25 mouse cellular contexts compared by ENCODE assay signal in the genomic region with DNA sequence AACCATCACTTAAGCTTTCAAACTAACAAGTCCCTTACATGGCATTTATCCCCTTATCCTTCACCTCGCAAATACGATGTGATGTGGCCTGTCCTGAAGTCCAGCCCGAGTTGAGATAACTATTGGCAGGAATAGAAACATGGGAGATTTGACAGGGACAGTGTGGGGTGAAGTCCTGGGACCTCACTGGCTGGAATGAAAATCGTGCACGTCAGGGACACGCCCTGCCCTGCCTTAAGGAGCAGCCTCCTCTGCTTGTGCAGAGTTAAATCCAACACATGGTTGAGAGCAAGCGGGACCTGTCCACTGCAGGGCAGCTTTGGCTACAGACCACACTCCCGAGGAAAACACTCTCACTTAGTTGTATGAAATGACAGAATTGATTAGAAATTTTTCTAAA.
A peak's percentile ranks its signal among the peaks of the same experiment; 100 is the strongest.
DNase-seq lines count a peak whose midpoint lies in the region; ATAC-seq and TF ChIP-seq lines count a peak whose summit lies in the region.
"Had no signal": no experiment of that assay in that cellular context is flagged by ENCODE, and none has a peak within 500 bp of the region (broad histone marks: within the 10 kb centered on the region; RNA-seq: fewer than 3 reads in every experiment).

No protein-coding gene starts in this region.

- WGBS in heart, embryonic 11.5 days (ENCODE audit: insufficient replicate concordance) = 43% methylated on average over 8 of the region's 8 CpGs
- WGBS in hindbrain, embryonic 12.5 days = 71% methylated on average over 8 of the region's 8 CpGs
- WGBS in hindbrain, postnatal 0 days = 67% methylated on average over 8 of the region's 8 CpGs
- 78% methylated on average over 8 of the region's 8 CpGs for WGBS in midbrain, embryonic 10.5 days
- WGBS in midbrain, embryonic 13.5 days = 63% methylated on average over 8 of the region's 8 CpGs

- peaks cover 8% of the 10 kb centered on the region; the same call in 1 of the 2 replicates for H3K27me3 ChIP-seq in heart, embryonic 11.5 days (ENCODE audit: control insufficient read depth, insufficient read depth, low read length)
- peaks cover 5% of the 10 kb centered on the region; the same call in 1 of the 2 replicates for H3K27me3 ChIP-seq in hindbrain, embryonic 12.5 days
- no peaks in the 10 kb centered on the region; the same call in 1 of the 2 replicates for H3K27me3 ChIP-seq in hindbrain, postnatal 0 days (ENCODE audit: insufficient read depth, low read length)
- peaks cover 6% of the 10 kb centered on the region; the same call in 1 of the 2 replicates for H3K27me3 ChIP-seq in midbrain, embryonic 10.5 days (ENCODE audit: low read depth, poor library complexity, severe bottlenecking)
- peaks cover 10% of the 10 kb centered on the region; the same call in 1 of the 2 replicates for H3K27me3 ChIP-seq in midbrain, embryonic 13.5 days
- H3K27me3 ChIP-seq: CH12.LX; forebrain, embryonic 13.5 days had no signal

- no peaks in the 10 kb centered on the region for H3K36me3 ChIP-seq in heart, embryonic 11.5 days (ENCODE audit: control insufficient read depth, insufficient read depth, low read length)
- H3K36me3 ChIP-seq in hindbrain, embryonic 12.5 days = no peaks in the 10 kb centered on the region
- H3K36me3 ChIP-seq in hindbrain, postnatal 0 days (ENCODE audit: insufficient read depth, low read length) = no peaks in the 10 kb centered on the region
- no peaks in the 10 kb centered on the region for H3K36me3 ChIP-seq in midbrain, embryonic 10.5 days
- H3K36me3 ChIP-seq in midbrain, embryonic 13.5 days = no peaks in the 10 kb centered on the region
- H3K36me3 ChIP-seq: embryonic facial prominence, embryonic 12.5 days; embryonic facial prominence, embryonic 15.5 days; G1E; heart, embryonic 13.5 days had no signal

- H3K9ac ChIP-seq in heart, embryonic 11.5 days (ENCODE audit: low read depth, low read length) = no peak overlapping the region
- no peak overlapping the region for H3K9ac ChIP-seq in hindbrain, embryonic 12.5 days
- H3K9ac ChIP-seq in hindbrain, postnatal 0 days (replicated peaks; ENCODE audit: low read length) = no peak overlapping the region
- H3K9ac ChIP-seq in midbrain, embryonic 13.5 days (replicated peaks) = no peak overlapping the region
- H3K9ac ChIP-seq: embryonic facial prominence, embryonic 12.5 days; embryonic facial prominence, embryonic 15.5 days; forebrain, embryonic 13.5 days; heart, embryonic 13.5 days had no signal

- no peaks in the 10 kb centered on the region; the same call in 1 of the 2 replicates for H3K4me1 ChIP-seq in heart, embryonic 11.5 days (ENCODE audit: control insufficient read depth, insufficient read depth, low read length)
- H3K4me1 ChIP-seq in hindbrain, embryonic 12.5 days = peaks cover 47% of the 10 kb centered on the region
- no peaks in the 10 kb centered on the region for H3K4me1 ChIP-seq in hindbrain, postnatal 0 days (ENCODE audit: insufficient read depth, low read length)
- H3K4me1 ChIP-seq in midbrain, embryonic 10.5 days = peaks cover 71% of the 10 kb centered on the region
- H3K4me1 ChIP-seq in midbrain, embryonic 13.5 days (replicated peaks) = peaks cover 35% of the 10 kb centered on the region
- H3K4me1 ChIP-seq: embryonic facial prominence, embryonic 12.5 days had no signal

- ATAC-seq in heart, embryonic 11.5 days (replicated peaks; ENCODE audit: insufficient number of reproducible peaks, low FRiP score, low TSS enrichment) = no peak
- no peak for ATAC-seq in hindbrain, embryonic 12.5 days (ENCODE audit: low FRiP score)
- no peak for ATAC-seq in hindbrain, postnatal 0 days
- ATAC-seq in midbrain, embryonic 13.5 days = no peak
- ATAC-seq: forebrain, embryonic 13.5 days; forebrain, embryonic 16.5 days; intestine, postnatal 0 days; Patski had no signal

- no peak overlapping the region for H3K4me3 ChIP-seq in heart, embryonic 11.5 days (ENCODE audit: low read depth, low read length)
- H3K4me3 ChIP-seq in hindbrain, embryonic 12.5 days = no peak overlapping the region
- no peak overlapping the region for H3K4me3 ChIP-seq in hindbrain, postnatal 0 days (ENCODE audit: low read length)
- no peak overlapping the region for H3K4me3 ChIP-seq in midbrain, embryonic 10.5 days
- no peak overlapping the region for H3K4me3 ChIP-seq in midbrain, embryonic 13.5 days (replicated peaks)
- H3K4me3 ChIP-seq: embryonic facial prominence, embryonic 12.5 days; embryonic facial prominence, embryonic 15.5 days; forebrain, embryonic 13.5 days; heart, embryonic 13.5 days had no signal

- no peak for TF ChIP-seq CTCF in hindbrain, postnatal 0 days (IDR thresholded peaks at IDR 0.05; ENCODE audit: low read depth)

- no peak overlapping the region for H3K27ac ChIP-seq in heart, embryonic 11.5 days (ENCODE audit: low read depth, low read length)
- 0 out of 2 replicates have a peak overlapping the region, but pooled peaks have one; percentile 5 for H3K27ac ChIP-seq in hindbrain, embryonic 12.5 days
- H3K27ac ChIP-seq in hindbrain, postnatal 0 days = no peak overlapping the region
- peak overlapping the region; percentile 87 for H3K27ac ChIP-seq in midbrain, embryonic 10.5 days (replicated peaks)
- no peak overlapping the region for H3K27ac ChIP-seq in midbrain, embryonic 13.5 days
- H3K27ac ChIP-seq: embryonic facial prominence, embryonic 12.5 days; embryonic facial prominence, embryonic 15.5 days; forebrain, embryonic 13.5 days; heart, embryonic 13.5 days had no signal

- no peak overlapping the region for H3K4me2 ChIP-seq in heart, embryonic 11.5 days
- H3K4me2 ChIP-seq in hindbrain, embryonic 12.5 days (replicated peaks) = no peak overlapping the region
- H3K4me2 ChIP-seq in hindbrain, postnatal 0 days (ENCODE audit: low read depth, low read length) = no peak overlapping the region
- no peak overlapping the region for H3K4me2 ChIP-seq in midbrain, embryonic 13.5 days (replicated peaks)
- H3K4me2 ChIP-seq: embryonic facial prominence, embryonic 12.5 days; embryonic facial prominence, embryonic 15.5 days; forebrain, embryonic 13.5 days; heart, embryonic 13.5 days had no signal

- no peaks in the 10 kb centered on the region for H3K9me3 ChIP-seq in heart, embryonic 11.5 days (replicated peaks; ENCODE audit: control insufficient read depth, low read length)
- H3K9me3 ChIP-seq in hindbrain, embryonic 12.5 days (replicated peaks) = no peaks in the 10 kb centered on the region
- no peaks in the 10 kb centered on the region for H3K9me3 ChIP-seq in hindbrain, postnatal 0 days (ENCODE audit: low read length)
- H3K9me3 ChIP-seq in midbrain, embryonic 10.5 days (replicated peaks) = no peaks in the 10 kb centered on the region
- no peaks in the 10 kb centered on the region for H3K9me3 ChIP-seq in midbrain, embryonic 13.5 days
- H3K9me3 ChIP-seq: embryonic facial prominence, embryonic 12.5 days; embryonic facial prominence, embryonic 15.5 days; forebrain, embryonic 13.5 days; heart, embryonic 13.5 days had no signal

- DNase-seq in heart, adult 11 months = peak; percentile 53
- DNase-seq in hindbrain, postnatal 0 days (ENCODE audit: low spot score) = no peak
- no peak for DNase-seq in midbrain, embryonic 10.5 days (ENCODE audit: low spot score)
- DNase-seq: adrenal gland, postnatal 10 days; adrenal gland, postnatal 36 days; B cell, adult 2 months; cerebellum, adult 11 months; cerebellum, adult 2 months; cerebellum, adult 9-11 months; cerebellum, postnatal 25 days; gastrocnemius, postnatal 10 days; gastrocnemius, postnatal 36 days; kidney, adult 2 months had no signal

Comparison
In these comparisons a context has a peak if more than half of its experiments do, and no peak if none do; other contexts are left out.
1. H3K27ac ChIP-seq: peak in hindbrain, embryonic 12.5 days (single experiment) and midbrain, embryonic 10.5 days (single experiment); none in heart, embryonic 11.5 days (single experiment), hindbrain, postnatal 0 days (single experiment) and midbrain, embryonic 13.5 days (single experiment).